Mouse (Mus musculus) liver, embryonic 14.5 days (tissue): ENCODE measurements at regions not wholly inside any gene's neighbourhood (a gene's known extent, or its start where the extent isn't known, plus 50 kb on each side); places are given as distances from the start of the nearest gene placed in this dataset.

ENCODE experiments used
- CTCF ChIP-seq: IDR thresholded peaks from 2 replicates; pipeline ENCODE4 v1.5.1; 2016; ENCODE audit warnings: antibody characterized with exemption, low read depth, control low read depth
- EP300 ChIP-seq: IDR thresholded peaks from 2 replicates; pipeline ENCODE4 v1.6.1; 2016; ENCODE audit warnings: antibody characterized with exemption, low read depth

DNA sequence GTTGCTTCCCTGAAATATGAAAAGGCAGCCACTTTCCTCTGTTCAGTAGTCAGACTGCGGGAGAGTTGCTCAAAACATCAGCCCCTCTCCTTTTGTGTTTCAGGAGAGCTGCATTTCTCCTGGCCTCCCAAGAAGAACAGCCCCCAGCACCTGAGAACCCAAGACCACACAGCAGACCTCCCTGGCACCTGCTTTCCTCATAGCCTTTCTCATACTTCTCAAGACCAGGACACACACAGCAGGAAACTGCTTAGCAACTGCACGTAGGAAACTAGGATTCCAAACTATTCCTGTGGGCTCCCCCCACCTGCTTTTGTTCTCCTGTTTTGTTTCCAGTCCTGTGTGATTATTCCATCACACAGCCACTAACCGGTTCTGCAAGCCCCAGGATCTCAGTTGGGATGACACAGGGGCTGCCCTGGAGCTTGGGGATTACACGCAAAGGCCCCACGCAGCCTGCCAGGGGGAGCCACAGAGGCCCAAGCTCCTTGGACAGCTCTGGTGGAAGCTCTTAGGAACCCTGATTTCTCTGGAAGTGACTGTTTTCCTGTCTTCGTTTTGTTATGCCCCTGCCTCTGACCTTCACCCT lies 519.6 kb upstream of the Klf4 start:
- TF ChIP-seq EP300 (no peak), CTCF (0 out of 2 replicates have a peak, but pooled peaks have one; percentile 5)
